Mouse (Mus musculus): ENCODE results near the gene Aktip.

Gene Aktip

DNA sequence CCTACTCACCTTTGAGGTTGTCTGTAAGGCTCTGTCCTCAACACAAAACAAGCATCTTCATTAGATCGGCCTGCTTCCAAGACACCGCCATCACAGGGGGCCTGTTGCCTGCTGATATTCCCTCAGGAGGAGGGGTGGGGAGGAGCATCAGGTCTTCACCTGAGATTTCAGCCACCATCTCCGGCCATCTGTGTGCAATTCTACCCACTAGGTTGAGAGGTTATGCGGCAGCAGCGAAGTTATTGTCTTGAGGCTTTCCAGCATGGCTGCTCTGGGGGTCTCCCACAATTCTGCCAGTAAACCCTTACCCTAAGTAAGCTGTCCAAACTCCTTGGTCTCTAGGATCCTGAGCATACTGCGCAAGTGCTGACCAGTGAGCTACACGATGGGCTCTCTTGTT is at the start of gene Aktip:
Gene Aktip (minus strand): TSS at position 101 of the 400 bp plus-strand sequence.
- in situ Hi-C loops (cut with MboI) = no loop called here

DNA sequence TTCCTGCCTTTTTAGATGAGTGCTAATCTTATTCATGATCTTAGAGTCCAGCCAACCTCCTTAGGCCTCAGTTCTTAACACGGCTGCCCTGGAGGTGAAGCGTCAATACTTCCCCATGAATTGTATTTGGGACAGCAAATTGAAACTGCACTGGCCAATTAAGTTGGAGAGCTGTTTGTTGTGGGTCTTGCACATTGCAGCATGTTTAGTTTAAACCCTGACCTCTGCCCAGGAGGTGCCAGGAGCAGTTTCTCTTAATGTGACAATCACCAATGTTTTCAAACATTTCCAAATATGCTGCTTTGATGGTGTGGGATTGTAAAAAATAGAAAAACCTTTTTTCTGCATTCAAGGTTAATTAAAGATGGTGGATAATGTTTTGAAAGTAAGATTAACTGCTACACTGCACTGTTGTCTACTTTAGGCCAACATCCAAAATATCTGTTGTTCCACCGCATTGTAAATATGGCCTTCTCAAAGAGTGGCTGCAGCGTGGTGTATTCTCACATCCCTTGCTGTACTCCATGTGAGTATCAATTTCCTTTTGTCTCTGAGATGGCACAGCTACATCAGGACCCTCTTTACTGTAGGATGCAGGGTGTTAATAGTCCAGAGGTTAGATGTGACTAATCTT is 46.2 kb upstream of the Aktip start:
- in situ Hi-C loops (cut with MboI) = no loop called here

GRCm38 (mm10) chr8:91242721-91243120 is 42.9 kb upstream of the Aktip start:
- in situ Hi-C loops (cut with MboI) = no loop called here

- in situ Hi-C loops (cut with MboI) = no loop called here
These were observed 42.2 kb upstream of the Aktip start for GRCm38 (mm10) chr8:91241873-91242519.

GRCm38 (mm10) chr8:91241371-91241770 is 41.6 kb upstream of the Aktip start:
- in situ Hi-C loops (cut with MboI) = no loop called here

- in situ Hi-C loops (cut with MboI) = no loop called here
These were observed 37.4 kb upstream of the Aktip start for GRCm38 (mm10) chr8:91237191-91237590.

- in situ Hi-C loops (cut with MboI) = no loop called here
These were observed 34.3 kb upstream of the Aktip start for GRCm38 (mm10) chr8:91234097-91234496.

- in situ Hi-C loops (cut with MboI) = no loop called here
These were observed 27.7 kb upstream of the Aktip start for GRCm38 (mm10) chr8:91227421-91227841.

DNA sequence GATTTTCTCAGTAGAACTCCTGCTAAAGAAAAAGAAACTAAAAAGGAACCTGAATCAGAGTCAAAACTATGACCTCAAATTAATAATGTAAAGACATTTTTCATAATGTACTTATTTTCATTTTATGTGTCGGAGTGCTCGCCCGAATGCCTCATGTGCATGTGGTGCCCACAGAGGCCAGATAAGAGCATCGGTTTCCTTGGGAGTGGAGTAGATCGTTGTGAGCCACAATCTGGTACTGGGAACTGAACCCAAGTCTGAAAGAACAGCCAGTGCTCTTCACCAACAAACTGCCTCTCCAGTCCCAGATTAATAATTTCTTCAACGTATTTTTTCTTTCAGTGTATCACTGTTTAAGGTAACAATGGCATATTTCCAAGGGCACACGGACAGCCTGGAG is 24.5 kb upstream of the Aktip start:
- in situ Hi-C loops (cut with MboI) = no loop called here

DNA sequence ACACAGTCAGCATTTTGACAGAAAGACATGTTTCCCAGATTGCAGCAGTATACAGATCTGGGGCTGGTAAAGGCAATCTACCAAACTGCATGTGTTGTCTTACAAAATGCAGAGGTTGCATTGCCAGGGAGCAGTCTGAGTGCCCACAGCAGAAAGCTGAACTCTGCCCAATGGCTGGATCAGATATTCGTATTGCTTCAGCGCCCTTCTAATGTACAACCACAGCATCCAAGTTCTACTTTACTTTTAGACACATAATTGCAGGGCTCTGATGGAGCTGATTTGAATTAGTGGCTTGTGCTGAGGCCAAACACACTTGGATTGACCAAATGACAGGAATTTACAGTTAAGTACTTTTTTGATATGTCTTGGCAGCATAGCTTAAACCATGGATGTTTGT is 22.1 kb upstream of the Aktip start:
- in situ Hi-C loops (cut with MboI) = no loop called here

GRCm38 (mm10) chr8:91218271-91218670 is 18.5 kb upstream of the Aktip start:
- in situ Hi-C loops (cut with MboI) = no loop called here

DNA sequence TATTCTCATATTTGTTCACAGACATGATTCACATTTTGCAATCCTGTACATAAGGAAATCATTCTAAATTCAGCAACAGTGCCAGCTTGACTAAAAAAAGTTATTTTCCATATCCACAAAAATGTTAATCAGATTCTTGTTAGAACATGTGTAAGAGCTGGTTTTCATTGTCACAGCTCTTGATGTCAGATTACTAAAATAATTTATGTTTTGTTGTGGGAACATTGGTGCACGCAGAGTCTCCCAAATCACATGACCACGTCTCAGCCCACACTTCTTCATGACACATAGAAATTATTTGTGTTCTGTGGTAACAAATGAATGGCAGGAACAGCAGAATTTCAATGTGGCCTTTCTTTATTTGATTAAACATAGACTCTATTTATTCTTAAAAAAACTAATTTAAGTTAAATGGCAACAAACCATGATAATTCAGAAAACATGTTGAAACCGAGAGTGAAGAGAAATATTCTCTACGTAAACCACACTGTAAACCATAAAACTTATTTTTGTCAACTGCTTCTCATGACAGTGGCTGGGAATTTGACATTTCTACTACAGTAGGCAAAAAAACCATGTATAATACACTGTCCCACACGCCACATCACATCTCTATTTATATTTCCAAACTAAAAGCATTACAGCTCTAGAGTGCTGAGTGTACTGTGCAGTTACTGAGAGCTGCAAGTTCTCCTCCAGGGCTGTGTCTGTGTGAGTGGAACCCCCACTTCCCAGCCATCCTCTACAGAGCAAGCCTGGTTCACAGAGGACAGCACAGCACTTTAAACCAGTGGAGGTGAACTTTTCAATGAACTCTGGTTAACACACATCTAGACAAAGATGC is 17.5 kb upstream of the Aktip start:
- in situ Hi-C loops (cut with MboI) = no loop called here

DNA sequence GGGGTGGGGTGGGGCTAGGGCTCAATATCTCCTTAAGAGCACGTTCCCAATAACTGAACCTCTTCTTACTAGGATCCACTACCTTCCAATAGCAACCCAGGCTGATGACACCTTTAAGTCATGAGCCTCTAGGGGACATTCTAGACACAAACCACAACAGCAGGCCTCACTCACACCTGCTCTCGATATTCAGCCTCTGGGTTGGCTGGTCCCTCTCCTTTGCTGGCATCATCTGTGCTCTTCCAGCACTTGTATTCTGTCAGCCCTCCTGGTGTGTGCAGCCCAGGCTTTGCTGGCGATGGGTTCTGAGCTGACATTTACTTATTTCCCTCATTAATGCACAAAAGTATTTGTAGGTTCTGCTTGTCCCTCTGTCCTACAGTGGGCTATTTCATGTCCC is 14.5 kb upstream of the Aktip start:
- in situ Hi-C loops (cut with MboI) = no loop called here

DNA sequence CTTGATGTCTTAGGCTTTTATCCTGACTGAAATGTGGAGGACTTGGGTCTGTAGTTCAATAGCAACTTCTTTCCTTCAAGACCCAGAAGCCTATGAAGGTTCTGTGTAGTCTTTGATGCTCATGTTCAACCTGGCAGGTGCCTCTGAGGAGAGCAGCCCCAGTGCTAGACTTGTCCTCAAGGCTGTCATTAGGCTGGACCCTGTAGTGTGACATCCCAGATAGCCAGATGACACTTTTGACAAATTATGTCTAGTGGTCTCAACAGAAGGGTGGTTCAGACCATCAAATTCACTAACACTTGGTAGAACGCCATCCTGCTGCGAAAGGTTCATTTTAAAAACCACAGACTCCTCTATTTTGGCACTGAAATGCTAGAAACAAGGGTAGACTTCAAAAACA is 13.2 kb upstream of the Aktip start:
- in situ Hi-C loops (cut with MboI) = no loop called here

GRCm38 (mm10) chr8:91209658-91210057 is 9.9 kb upstream of the Aktip start:
- in situ Hi-C loops (cut with MboI) = no loop called here

GRCm38 (mm10) chr8:91207676-91208075 is 7.9 kb upstream of the Aktip start:
- in situ Hi-C loops (cut with MboI) = no loop called here

DNA sequence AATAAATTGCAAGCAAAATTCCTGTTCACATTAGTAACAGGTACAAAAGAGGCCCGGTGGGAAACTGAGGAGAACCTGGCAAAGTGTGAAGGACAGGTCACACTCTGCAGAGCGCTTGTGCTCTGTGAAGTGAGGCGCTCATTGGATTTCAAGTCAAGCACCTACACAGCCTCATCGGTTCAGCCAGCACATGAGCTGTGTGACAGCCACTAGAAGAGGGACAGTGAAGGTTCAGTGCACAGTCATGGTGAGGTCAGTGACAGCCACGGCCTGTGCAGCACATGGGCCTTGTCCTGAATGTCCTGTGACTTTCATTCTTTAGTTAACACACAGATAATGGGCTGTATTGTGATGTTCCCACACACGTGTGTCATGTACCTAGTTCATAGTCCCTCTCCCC is 6.1 kb upstream of the Aktip start:
- in situ Hi-C loops (cut with MboI) = no loop called here

DNA sequence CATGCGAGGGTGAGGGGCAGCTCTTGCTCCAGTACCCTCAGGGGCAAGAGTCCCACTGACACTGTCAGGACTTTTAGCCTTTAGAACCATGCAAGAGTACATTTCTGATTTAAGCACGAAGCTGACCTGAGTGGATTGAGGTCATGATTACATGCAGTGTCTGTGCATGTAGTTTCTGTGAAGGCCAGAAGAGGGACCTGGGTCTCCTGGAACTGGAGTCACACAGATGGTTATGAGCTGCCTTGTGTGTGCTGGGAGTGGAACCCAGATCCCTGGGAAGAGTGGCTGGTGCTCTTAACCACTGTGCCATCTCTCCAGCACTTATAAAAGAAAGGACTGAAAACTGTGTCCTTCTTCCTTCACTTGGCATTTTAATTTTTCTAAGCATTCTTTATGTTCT is 1.4 kb upstream of the Aktip start:
- in situ Hi-C loops (cut with MboI) = no loop called here

- in situ Hi-C loops (cut with MboI) = no loop called here
These were observed 1.7 kb downstream of the Aktip start for GRCm38 (mm10) chr8:91198036-91198435.

DNA sequence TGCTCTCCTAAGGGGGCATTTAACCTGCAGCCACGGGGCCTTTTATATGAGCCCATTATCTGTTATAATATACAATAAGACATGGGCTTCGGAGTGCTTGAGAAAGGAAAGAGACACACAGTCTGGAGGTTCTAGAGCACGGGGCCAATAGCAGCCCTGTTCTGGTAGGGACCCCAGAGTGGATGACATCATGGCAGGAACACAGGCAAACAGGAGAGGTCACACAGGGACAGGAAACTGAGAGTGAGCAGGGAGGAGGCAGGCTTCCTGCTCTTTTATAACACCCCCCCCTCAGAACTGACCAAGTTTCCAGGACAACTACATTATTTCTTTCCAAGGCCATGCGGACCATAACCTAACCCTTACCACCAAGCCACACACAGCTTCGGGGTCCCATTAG is 2.5 kb downstream of the Aktip start:
- in situ Hi-C loops (cut with MboI) = no loop called here

GRCm38 (mm10) chr8:91196661-91197060 is 3.1 kb downstream of the Aktip start:
- in situ Hi-C loops (cut with MboI) = no loop called here

GRCm38 (mm10) chr8:91194081-91194480 is 5.7 kb downstream of the Aktip start:
- in situ Hi-C loops (cut with MboI) = no loop called here

DNA sequence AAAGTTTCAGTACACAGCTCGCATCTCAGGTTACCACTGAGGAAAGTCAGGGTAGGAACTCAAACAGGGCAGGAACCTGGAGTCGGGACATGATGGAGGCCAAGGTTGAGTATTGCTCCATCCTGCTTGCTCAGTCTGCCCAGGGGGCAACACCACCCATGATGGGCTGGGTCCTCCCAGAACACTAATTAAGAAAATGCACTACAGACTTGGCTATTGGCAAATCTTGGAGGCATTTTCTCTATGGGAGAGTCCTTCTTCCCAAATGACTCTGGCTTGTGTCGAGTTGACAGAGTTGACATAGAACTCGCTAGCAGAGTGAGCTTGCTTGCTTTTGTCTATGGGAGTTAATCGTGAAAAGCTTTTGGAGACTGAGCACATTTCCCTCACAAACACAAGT is 6.8 kb downstream of the Aktip start:
- in situ Hi-C loops (cut with MboI) = no loop called here

Data from mature B cell (primary cell).